Mouse (Mus musculus): ENCODE results near the gene Rala.

Gene Rala

DNA sequence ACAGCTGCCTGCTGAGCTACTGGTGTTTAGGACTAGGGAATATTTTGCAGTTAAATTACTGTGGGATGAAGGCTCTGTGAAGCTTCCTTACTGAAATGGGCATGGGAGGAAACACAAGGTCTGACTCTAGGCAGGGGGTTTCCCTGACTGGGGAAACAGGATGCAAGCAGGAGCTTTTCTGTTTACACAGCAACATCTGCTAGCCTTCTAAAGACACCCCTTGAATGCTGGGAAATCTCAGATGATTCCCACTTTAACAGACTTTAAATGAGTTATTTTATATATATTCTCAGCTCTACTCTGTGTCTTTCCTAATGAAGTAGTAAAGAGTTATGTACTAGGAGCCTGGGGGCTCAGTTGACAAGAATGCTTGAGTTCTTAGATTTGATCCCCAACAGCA lies 65.0 kb downstream of the Rala start:
- DNase-seq, result no peak

DNA sequence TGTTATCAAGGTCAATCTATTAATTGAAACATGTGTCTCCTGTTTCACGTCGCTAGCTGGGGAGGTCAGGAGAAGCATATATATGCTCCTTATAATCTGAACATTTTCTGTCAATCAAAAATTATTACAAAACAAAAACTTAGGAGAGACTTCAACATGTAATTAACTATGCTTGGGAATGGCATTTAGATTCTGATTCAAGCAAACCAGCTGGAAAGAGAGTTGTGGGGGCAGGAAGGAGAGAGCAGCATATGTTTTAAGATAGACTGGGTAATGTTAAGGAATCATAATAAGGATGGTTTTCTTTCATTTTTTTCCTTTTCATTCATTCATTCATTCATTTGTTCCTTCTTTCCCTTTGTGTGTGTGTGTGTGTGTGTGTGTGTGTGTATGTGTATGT lies 77.3 kb downstream of the Rala start:
- DNase-seq, result no peak

DNA sequence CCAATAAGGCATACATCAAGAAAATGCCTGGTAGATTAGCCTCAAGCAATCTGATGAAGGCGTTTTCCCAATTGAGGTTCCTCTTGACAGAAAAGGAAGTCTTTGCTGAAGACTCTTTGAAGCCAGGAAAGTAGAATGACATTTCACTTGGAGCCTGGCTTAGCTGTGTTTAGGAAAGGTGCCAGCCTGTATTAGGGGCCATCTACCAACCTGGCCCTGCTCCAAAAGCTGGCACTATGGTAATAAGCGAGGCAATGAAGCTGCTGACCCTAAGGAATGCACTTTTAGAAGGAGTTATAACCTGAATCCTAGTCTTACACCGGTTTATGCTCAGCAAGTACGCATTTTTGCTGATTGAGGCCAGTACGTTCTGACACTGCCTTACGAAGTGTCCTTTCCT lies 83.5 kb downstream of the Rala start:
- no peak for DNase-seq

DNA sequence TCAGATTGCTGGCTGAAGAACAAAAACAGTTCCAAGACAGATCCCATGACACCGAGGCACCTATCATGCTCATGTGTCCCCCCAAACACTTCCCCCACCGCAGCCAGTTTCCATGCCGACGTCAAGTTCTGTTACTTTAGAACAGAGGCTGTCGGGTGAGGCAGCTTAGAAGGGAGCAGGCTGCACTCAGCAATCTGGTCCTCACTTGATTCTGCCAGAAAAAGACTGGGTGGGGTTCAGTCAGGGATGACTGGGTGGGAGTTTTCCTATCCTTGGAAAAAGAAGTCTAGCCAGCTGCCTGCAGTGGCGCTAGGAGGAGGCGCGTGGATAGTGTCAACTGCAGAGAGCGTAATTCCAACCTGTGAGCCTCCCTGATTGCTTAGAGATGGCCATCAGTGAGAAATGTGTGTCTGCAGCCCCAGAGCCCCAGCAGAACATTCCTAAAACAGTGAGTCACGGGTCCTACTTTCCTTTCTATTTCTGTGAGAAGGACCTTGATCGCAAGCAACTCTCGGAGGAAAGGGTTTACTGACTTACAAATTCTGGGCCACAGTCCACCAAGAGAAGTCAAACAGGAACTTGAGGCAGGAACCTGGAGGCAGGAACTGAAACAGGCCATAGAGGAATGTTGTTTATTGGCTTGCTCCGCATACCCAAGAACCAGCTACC lies 84.5 kb downstream of the Rala start:
- no peak for DNase-seq

DNA sequence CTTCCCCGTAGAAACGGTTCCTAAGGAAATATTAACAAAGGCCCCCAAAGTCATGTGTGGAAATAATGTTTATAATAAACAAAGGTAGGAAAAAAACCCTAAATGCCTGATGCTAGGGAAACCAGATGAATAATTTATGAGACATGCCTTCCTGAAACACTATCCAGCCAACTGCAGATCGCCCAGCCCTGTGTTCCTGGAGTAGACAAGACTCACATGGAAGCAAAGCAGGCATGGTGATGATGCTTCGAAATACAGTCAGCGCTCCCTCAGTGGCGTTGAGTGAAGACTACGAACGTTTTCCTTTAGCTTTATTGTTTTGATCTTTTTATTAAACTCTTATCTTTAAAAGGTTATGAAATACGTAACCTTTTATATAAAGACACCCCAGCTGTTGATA lies 87.0 kb downstream of the Rala start:
- DNase-seq, result no peak

DNA sequence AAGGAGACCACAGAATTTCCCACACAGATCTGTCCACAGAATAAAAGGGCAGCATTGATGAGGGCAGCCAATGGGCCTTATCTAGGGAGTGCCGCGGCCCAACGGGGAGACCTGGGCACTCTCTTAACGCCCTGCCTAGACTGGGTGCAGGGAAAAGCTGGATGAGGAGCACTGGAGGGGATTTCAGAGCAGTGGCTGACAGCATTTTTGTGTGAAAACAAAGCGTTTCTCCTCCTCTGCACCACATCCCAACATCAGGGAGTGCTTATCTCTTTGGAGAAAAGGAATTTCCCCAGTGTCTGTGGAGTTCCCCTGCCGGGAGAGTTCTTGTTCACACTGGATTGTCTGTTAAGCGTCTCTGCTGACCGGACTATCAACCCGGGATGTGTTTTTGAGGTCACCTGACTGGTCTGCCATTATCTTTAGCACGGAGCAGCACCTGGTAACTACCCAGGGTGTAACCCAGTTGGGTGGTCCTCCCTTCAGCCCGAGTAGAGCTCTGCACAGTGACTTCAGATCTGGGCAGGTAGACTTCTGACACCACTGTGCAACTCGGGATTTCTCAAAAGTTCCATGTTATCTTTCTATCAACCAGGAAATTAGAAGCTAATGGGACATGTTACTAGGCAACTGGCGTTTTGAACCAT lies 88.4 kb downstream of the Rala start:
- DNase-seq, result no peak

DNA sequence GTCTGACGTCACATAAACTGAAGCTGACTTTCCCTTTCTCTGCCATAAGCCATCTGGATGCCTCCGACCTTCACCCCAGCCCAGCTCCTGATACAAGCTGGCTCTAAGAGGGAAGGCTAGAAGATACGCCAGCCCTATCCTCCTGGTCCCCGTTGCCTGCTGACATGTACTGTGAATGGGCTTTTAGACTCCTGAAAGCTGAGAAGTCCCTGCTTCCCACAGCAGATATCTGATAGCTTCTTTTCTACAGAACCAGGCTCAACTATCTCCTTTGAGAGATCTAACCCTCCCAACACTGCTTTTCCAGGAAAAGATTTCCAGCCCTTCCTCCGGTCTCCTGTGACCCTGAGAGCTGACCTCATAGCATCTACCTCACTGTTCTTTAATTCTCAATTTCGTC lies 89.3 kb downstream of the Rala start:
- DNase-seq, result no peak

DNA sequence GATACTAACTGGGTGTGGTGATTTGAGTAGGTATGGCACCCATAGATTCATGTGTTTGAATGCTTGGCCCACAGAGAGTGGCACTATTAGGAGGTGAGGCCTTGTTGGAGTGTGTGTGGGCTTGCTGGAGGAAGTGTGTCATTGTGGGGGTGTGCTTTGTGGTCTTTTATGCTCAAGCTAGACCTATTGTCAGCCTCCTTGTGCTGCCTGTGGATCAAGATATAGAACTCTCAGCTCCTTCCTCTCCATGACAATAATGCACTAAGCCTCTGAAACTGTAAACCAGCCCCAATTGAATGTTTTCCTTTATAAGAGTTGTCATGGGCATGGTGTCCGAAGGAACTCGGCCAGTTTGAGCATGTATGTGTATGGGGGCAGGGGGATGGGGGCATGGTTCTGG lies 100.7 kb downstream of the Rala start:
- no peak for DNase-seq

DNA sequence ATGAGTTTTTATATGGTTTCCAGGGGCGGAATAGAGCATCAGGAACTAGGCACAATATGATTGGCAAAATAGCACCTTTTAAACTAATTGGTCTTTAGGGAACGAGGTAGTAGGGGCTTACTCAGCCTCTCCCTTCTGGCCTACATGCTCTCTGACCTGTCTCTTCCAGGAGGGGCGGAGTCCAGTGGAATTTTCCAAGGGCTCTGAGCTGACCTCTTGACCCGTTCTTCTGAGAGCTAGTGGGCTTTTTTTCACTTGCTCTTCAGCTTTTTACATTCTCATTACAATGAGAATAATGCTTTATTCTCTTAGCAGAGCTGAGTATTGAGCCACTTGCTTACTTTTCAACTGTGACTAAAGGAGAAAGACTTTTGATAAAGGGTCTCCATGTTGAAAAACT lies 101.3 kb downstream of the Rala start:
- no peak for DNase-seq

DNA sequence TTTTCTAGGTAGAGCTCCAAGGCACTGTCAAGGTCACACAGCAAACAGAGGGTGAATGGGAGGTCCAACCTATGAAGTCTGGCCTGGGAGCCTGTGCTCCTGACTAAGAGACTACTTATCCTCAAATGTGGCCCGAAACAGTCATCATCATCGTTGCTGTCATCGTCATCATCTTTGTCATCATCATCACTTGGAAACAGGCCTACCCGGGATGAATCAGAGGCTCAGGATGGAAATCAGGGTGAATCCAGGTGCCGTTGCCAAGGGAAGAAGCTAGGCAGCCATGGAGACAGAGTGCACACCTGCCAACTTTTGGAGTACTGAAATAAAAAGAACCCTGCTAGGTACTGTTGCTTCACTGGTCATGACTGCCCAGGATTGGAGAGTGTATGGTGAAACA lies 104.9 kb downstream of the Rala start:
- no peak for DNase-seq

DNA sequence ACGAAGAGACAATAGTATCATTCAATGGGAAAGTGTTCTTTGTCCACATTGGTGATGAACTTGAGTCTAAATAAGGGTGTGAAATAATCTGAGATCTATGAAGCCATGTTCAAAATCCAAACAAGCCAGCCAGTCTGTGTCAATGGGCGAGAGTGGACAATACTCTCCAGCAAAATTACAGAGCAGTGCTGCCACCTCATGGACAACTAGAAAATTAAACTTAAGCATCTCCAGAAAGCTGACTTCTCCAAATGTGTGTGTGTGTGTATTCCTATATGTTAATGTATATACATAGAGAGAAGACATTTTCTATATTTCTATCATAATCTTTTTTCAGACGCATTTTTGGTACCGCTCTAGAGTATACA lies 105.6 kb downstream of the Rala start:
- peak; percentile 33 for DNase-seq

DNA sequence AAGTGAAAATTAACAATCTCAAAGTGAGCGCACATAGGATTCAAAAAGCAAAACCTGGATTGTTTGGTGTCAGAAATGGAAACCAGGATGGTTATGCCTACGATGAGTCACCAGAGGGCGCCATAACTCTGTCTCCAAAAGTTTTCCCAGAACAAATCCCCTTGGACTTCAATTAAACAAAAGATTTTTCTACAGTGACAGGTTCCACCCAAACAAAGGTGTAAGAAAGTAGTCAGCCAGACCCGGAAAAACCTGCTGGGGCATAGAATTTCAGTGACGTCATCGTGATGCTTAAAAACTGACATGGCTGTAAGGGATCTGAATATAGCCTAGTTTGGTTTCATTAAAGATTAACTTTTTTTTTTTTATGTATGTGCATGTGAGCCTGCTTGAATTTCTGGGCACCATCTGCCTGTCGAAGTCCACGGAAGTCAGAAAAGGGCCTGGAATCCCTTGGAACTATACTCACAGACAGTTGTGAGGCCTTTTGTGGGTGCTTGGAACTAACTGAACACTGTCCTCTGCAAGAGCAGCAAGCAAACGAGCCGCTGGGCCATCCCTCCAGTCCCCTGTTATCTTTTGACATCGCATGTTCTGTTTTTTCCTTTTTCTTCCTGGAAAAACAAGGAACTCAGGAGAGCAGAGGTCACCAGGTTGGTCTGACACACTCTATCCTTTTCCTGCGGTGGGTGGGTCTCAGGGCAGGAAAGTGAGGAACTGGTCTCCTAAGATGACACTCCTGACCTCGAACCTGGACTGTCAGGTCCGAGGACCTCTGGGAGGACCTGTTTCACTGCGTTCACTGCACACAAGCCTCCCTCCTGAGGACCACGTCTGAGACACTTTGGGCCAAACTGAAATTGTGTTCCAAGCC lies 106.2 kb downstream of the Rala start:
- no peak for DNase-seq

DNA sequence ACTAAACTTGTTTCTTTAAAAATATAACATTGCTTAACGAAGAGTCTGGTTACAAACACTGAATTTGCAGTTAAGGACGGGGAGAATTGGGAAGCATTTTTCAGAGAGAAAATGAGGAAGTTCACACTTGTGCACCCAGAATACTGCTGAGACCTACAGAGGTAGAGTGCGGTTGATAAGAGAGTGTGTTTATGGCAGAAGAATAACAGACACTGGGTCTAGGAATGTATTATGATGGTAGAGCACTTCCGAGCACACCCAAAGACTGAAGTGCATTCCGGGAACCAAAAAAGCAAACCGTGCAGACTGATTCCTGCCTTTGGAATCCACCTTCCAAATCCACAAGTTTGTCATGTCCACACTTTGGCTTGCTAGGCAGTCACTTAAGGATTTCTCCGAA lies 107.2 kb downstream of the Rala start:
- no peak for DNase-seq

DNA sequence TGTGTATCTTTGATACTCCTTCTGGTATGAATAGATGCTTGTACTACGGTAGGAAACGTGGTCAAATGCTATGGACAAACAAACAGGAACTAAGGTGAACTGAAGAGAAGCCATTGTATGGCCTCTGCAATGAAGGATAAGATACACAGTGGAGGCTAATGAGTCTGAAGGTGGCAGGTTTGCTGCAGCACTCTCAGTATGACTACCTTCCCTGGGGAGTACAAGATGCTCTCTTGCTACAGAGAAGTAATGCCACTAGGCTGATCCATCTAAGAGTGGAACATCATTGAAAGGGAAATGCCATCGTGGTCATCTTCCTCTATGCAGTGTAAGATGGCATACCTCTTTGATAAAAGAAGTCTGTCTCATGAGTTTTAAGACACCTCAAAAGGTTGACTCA lies 111.1 kb downstream of the Rala start:
- no peak for DNase-seq

All from cerebellum, adult 11 months (tissue).